Mouse (Mus musculus): ENCODE measurements around the gene Gm38392.
"Not testable (repeated sequence)": the region's sequence is repeated elsewhere in the genome, so short reads cannot be mapped to it uniquely, and the experiment has no call there.

Gene Gm38392

GRCm38 (mm10) chr3:88276529-88277143 is 10.4 kb downstream of the Gm38392 start:
- no peak for DNase-seq

- no peak for DNase-seq
Observed at GRCm38 (mm10) chr3:88276121-88276520, 10.9 kb downstream of the Gm38392 start.

- no peak for DNase-seq
Observed at GRCm38 (mm10) chr3:88274002-88274401, 13.0 kb downstream of the Gm38392 start.

GRCm38 (mm10) chr3:88271859-88272258 is 15.2 kb downstream of the Gm38392 start:
- no peak for DNase-seq

- not testable (repeated sequence) for DNase-seq
Observed at GRCm38 (mm10) chr3:88271298-88271697, 15.7 kb downstream of the Gm38392 start.

GRCm38 (mm10) chr3:88268991-88269390 is 18.0 kb downstream of the Gm38392 start:
- no peak for DNase-seq

- DNase-seq, result not testable (repeated sequence)
Observed at GRCm38 (mm10) chr3:88268014-88268413, 19.0 kb downstream of the Gm38392 start.

GRCm38 (mm10) chr3:88262346-88262745 is 24.7 kb downstream of the Gm38392 start:
- DNase-seq, result no peak

- no peak for DNase-seq
Observed at GRCm38 (mm10) chr3:88256382-88256781, 30.6 kb downstream of the Gm38392 start.

GRCm38 (mm10) chr3:88255950-88256349 is 31.1 kb downstream of the Gm38392 start:
- DNase-seq, result no peak

GRCm38 (mm10) chr3:88254268-88254926 is 32.6 kb downstream of the Gm38392 start, which contains the start of gene Rhbg:
Gene Rhbg, minus strand, starts transcription at chr3:88254709.
- DNase-seq, result peak; percentile 52

GRCm38 (mm10) chr3:88252739-88253138 is 34.3 kb downstream of the Gm38392 start:
- no peak for DNase-seq

GRCm38 (mm10) chr3:88248406-88248805 is 38.6 kb downstream of the Gm38392 start:
- no peak for DNase-seq

GRCm38 (mm10) chr3:88247666-88248065 is 39.3 kb downstream of the Gm38392 start:
- DNase-seq, result no peak

- peak; percentile 68 for DNase-seq
Observed at GRCm38 (mm10) chr3:88245811-88246210, 41.2 kb downstream of the Gm38392 start.

- DNase-seq, result peak; percentile 63
Observed at GRCm38 (mm10) chr3:88244071-88244470, 42.9 kb downstream of the Gm38392 start.

GRCm38 (mm10) chr3:88242531-88242930 is 44.5 kb downstream of the Gm38392 start:
- peak; percentile 90 for DNase-seq

- peak; percentile 19 for DNase-seq
Observed at GRCm38 (mm10) chr3:88241045-88241786, 45.8 kb downstream of the Gm38392 start.

- DNase-seq, result no peak
Observed at GRCm38 (mm10) chr3:88239446-88239845, 47.6 kb downstream of the Gm38392 start.

- DNase-seq, result peak; percentile 30
Observed at GRCm38 (mm10) chr3:88238866-88239391, 48.1 kb downstream of the Gm38392 start.

- DNase-seq, result peak; percentile 55
Observed at GRCm38 (mm10) chr3:88237556-88238194, 49.3 kb downstream of the Gm38392 start.

GRCm38 (mm10) chr3:88237161-88237555 is 49.9 kb downstream of the Gm38392 start:
- DNase-seq, result no peak

- no peak for DNase-seq
Observed at GRCm38 (mm10) chr3:88235616-88236015, 51.4 kb downstream of the Gm38392 start.
